Mouse (Mus musculus) adipocyte (in vitro differentiated cells): ENCODE data around the gene Btrc.
A peak's percentile ranks its signal among the peaks of the same experiment; 100 is the strongest.
"Not testable (repeated sequence)": the region's sequence is repeated elsewhere in the genome, so short reads cannot be mapped to it uniquely, and the experiment has no call there.

Experiments used
- DNase-seq: peaks from one replicate; pipeline ENCODE4 v3.0.0-alpha.2; 2016; ENCODE audit warnings: low spot score

Gene Btrc

DNA sequence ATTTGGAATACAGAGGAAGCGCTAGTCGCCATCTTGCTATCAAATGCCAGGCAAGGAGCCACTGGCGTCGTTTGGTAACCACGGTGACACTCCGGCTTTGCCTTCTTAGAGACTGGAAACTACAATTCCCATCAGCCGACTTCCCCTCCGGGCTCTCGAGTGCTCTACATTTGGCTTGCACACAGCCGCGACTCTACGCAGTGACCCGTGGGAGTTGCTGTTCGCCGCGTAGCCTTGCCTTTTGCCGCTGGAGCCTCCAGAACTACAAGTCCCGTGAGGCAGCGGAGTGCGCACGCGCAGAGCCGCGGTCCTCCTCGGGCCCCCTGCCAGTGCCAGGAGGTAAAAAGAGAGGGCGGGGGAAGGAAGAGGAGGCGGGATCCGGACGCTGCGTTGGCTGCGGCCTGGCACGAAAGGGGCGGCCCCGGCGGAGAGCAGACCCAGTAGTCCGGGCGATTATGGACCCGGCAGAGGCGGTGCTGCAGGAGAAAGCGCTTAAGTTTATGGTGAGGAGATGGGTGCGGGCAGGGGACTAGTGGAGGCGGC, at the start of gene Btrc:
Btrc (plus strand) TSS at position 351 of the 543 bp plus-strand sequence.
- peak; percentile 100 for DNase-seq

GRCm38 (mm10) chr19:45317473-45317882, 46.1 kb upstream of the Btrc start:
- no peak for DNase-seq

DNA sequence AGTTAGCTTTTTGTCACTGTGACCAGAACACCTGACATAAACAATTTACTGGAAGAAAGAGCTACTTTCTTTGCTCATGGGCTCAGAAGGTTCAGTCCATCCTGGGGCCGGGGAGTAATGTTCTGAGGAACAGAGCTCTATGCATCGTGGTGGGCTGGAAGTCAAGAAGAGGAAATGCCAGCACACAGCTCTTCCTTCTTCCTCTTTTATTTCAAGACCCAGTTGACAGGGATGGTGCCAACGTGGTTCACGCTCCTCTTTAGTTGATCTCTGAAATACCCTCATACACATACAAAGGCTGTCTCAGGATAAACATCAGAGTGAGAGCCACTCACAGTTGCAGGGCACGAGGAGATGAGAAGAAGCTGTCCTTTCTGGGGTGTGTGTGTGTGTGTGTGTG, 42.5 kb upstream of the Btrc start:
- no peak for DNase-seq

DNA sequence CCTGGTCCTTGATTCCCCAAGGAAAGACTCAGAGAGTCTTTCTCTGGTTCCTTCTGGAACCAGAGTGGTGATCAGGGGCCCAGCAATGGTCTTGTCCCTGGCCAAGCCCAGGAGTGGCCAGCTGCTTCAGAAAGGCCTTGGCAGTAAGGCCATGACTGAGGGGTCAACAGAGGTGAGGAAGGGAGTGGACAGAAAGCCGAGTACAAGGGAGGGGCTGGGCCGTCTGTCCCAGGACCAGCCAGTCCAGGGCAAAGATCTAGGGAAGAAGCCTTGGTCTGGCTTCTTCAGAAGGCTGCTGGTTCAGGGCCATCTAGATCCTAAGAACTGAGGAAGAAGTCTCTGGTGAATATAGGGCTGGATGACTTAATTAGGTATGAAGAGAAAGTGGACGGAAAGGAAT, 34.5 kb upstream of the Btrc start:
- peak; percentile 65 for DNase-seq

GRCm38 (mm10) chr19:45329748-45330298, 33.7 kb upstream of the Btrc start:
- no peak for DNase-seq

- no peak for DNase-seq
These were observed 26.8 kb upstream of the Btrc start for GRCm38 (mm10) chr19:45336718-45337117.

GRCm38 (mm10) chr19:45338182-45338581, 25.4 kb upstream of the Btrc start:
- no peak for DNase-seq

GRCm38 (mm10) chr19:45343941-45344340, 19.6 kb upstream of the Btrc start:
- DNase-seq: no peak

DNA sequence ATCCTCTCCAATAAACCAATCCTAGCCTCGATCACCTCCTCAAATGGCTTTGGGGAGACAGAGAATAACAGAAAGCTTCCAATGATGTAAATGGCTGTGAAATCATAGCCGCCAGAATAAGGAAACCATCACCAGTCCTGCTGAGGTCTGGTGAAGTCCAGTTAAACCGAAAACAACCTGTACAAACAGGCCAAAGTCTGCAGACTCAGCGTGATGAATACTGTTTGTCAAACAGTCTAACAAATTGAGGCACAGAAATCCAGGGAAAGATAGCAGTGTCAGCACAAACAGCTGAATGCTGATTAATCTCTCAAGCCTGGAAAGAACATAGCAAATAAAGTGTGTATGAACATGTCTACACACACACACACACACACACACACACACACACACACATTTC, 15.3 kb upstream of the Btrc start:
- DNase-seq: no peak

DNA sequence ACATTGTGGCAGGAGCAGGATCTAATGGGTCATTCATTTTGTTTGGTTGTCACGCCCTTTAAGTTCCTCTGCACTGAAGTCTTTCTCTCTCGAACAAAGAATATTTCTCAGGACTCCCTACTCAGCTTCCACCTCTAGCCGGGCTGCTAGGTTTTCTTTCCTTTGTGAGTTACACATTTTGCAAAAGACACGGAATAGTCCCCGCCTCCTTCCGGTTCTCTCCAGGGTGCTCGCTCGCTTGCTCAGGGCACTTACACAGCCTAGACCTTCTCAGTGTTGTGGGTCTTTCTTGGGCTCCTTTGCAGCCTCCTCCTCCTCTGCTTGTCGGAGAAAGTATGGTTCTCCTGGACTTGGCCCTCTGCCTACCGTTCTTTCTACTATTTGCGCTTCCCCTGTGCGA, 13.1 kb upstream of the Btrc start:
- no peak for DNase-seq

GRCm38 (mm10) chr19:45352706-45353105, 10.8 kb upstream of the Btrc start:
- not testable (repeated sequence) for DNase-seq

DNA sequence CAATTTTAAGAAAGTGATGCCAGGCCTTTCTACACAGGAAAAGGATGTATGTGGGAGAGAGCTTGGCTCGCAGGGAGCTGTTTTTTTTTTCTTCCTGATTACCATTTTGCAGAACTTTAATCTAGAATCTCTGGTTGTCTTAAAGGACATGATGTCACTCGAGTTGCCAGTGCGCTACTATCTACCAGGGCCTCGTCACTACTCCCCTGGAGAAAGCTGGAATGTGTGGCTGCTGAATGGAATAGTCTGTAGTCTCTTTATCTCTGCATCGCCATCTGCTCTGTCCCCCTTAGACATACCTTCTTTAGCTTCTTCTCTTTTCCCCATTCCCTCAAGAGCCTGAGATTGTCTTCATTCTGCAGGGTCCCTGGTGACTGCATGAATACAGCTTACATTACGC, 7.9 kb upstream of the Btrc start:
- DNase-seq: no peak

DNA sequence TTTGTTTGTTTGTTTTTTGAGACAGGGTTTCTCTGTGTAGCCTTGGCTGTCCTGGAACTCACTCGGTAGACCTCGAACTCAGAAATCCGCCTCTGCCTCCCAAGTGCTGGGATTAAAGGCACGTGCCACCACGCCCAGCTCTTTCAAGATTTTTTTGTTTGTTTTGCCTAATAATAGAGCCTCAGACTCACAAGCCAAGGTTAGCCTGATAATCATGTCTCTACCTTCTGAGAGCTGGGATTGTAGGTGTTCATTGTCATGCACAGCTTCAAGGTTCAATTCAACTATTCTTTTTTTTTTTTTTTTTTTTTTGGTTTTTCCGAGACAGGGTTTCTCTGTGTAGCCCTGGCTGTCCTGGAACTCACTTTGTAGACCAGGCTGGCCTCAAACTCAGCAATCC, 6.7 kb upstream of the Btrc start:
- not testable (repeated sequence) for DNase-seq

DNA sequence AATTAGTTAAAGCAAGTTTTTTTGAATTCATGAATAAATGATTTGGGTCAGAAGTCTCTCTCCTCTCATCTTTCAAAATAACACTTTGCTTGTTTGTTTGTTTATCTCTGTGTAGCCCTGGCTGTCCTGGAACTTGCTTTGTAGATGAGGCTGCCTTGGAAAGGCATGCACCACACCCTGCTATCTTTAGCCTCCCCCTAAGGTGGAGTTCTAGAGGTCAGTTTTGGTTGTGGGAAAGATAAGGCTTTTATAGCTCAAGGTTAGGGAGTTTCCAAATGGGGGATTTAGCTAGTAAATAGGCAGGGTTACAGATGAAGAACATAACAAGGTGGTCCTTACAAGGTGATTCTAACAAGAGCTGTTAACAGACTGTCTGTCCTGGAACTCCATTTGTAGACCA, 3.0 kb upstream of the Btrc start:
- DNase-seq: no peak

GRCm38 (mm10) chr19:45363933-45364391, 428 bp downstream of the Btrc start:
- DNase-seq: no peak

DNA sequence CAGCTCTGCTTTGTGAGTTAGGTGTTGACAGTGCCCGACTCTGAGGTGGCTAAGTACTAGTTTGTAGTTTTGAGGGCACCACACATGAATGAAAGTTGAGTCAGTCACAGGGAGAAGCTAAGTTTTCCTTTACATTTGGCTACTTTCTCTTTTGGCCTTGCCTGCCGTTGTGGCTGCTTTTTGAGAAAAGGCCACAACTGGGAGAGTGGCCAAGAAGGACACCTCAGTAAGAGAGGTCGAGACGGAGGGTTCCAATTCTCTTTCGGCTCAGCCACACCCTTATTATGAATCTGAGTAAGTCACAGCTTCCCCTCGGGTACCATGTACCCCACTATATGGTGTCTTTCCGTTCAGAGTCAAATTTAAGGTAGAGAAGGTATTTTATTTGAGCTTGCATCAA, 3.1 kb downstream of the Btrc start:
- no peak for DNase-seq

DNA sequence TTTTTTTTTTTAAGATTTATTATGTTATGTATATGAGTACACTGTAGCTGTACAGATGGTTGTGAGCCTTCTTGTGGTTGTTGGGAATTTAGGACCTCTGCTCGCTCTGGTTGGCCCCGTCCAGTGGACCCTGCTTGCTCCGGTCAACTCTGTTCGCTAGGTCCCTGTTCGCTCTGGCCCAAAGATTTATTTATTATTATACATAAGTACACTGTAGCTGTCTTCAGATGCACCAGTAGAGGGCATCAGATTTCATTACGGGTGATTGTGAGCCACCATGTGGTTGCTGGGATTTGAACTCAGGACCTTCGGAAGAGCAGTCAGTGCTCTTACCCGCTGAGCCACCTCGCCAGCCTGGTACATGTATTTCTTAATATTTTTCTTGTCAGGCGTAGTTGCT, 21.3 kb downstream of the Btrc start:
- not testable (repeated sequence) for DNase-seq

GRCm38 (mm10) chr19:45388551-45388950, 25.0 kb downstream of the Btrc start:
- DNase-seq: no peak

- DNase-seq: no peak
These were observed 30.5 kb downstream of the Btrc start for GRCm38 (mm10) chr19:45394078-45394477.

DNA sequence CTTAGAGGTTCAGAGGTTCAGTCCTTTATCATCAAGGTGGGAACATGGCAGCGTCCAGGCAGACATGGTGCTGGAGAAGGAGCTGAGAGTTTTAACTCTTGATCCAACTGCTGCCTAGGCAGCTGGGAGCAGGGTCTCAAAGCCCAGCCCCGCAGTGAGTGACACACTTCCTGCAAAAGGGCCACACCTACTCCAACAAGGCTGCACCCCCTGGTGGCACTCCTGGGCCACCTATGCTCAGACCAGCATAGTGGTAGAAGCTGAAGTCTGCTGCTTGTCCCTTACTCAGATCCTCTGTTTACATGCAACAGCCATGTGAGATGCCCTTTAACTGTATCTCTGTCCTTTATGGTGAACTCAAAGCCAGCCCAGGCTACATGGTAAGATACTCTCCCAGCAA, 47.5 kb downstream of the Btrc start:
- no peak for DNase-seq

DNA sequence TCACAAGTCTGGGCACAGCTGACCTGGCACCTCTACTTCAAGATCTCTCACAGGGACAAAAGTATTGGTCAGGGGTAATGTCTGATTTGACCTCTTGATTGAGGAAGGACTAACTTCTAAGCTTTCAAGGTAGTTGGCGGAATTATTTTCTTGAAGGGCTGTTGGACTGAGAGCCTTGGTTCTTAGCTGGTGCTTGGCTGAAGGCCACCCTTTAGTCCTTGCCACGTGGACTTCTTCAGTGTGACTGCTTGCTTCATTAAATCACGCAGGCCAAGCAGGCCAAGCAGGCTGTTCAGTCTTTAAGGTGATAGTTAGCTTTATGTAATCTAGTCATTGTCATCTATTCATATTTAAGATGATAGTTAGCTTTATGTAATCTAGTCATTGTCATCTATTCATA, 49.2 kb downstream of the Btrc start:
- DNase-seq: peak; percentile 33

- DNase-seq: no peak
These were observed 50.4 kb downstream of the Btrc start for GRCm38 (mm10) chr19:45413966-45414365.

GRCm38 (mm10) chr19:45417601-45418000, 54.1 kb downstream of the Btrc start:
- DNase-seq: no peak

DNA sequence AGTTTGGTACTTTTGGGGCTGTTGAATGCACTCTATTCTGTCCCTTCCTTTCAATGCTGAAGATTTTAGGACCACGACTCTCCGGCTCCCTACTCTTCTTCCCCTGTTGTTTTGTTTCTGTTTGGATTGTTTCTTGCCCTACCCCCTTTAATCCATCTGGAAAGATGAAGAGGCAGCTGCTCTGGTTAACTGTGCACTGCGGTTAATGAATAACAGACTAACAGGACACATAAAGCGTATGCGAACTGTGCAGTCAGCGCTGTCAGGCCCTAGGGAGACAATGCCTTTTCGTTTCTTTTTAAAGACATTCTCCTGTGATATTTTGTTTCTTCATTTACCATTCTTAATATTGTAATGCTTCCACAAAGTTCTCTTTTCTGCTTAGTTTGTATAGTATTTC, 58.7 kb downstream of the Btrc start:
- no peak for DNase-seq
